17 mouse cellular contexts compared by ENCODE assay signal in genomic region chr14:86029401-86029800, GRCm38 (mm10).
DNase-seq lines count a peak whose midpoint lies in the region; TF ChIP-seq lines count a peak whose summit lies in the region.
"Had no signal": no experiment of that assay in that cellular context is flagged by ENCODE, and none has a peak within 500 bp of the region (broad histone marks: within the 10 kb centered on the region; RNA-seq: fewer than 3 reads in every experiment).

No protein-coding gene starts in this region.

- no peak for TF ChIP-seq CTCF in MEL (IDR thresholded peaks at IDR 0.05 in 2 of 3, conservative IDR thresholded peaks at IDR 0.05 in 1 of 3; ENCODE audit: control insufficient read depth in 1 of 3, insufficient read depth in 1 of 3, low read depth in 2 of 3, low read length in 3 of 3, poor library complexity in 1 of 3, severe bottlenecking in 1 of 3)

- TF ChIP-seq RAD21 in MEL (IDR thresholded peaks at IDR 0.05; ENCODE audit: low read depth, low read length), result no peak

- peak; percentile 38 to 61; a peak in 2 of 4 replicates for TF ChIP-seq EP300 in MEL (IDR thresholded peaks at IDR 0.05; ENCODE audit: low read depth in 1 of 2, low read length in 2 of 2)

- H3K27ac ChIP-seq in MEL (ENCODE audit: control insufficient read depth, low read depth, low read length), result no peak overlapping the region

- DNase-seq in MEL (ENCODE audit: low read depth, low spot score), result no peak
- no peak for DNase-seq in adrenal gland, adult (ENCODE audit: inconsistent age in 2 of 2, low spot score in 1 of 2)
- DNase-seq: adrenal gland, adult 2 months; adrenal gland, adult 8-10 months; adrenal gland, postnatal 10 days; adrenal gland, postnatal 14 days; adrenal gland, postnatal 25 days; adrenal gland, postnatal 36 days; B cell, adult 2 months; cerebellum, adult 11 months; cerebellum, adult 11-12 months; cerebellum, adult 18-20 months; cerebellum, adult 2 months; cerebellum, adult 8-10 months; cerebellum, adult 9-10 months had no signal

- H3K79me2 ChIP-seq in MEL (ENCODE audit: control insufficient read depth, insufficient read depth, low read length, poor library complexity), result no peaks in the 10 kb centered on the region

- no peak for TF ChIP-seq POLR2A in MEL (IDR thresholded peaks at IDR 0.05; ENCODE audit: control insufficient read depth in 1 of 2, insufficient read depth in 1 of 2, low read depth in 1 of 2, low read length in 2 of 2, poor library complexity in 1 of 2)

- H3K27me3 ChIP-seq in MEL (ENCODE audit: control insufficient read depth in 1 of 2, insufficient read depth in 2 of 2, low read length in 2 of 2), result no peaks in the 10 kb centered on the region
- H3K27me3 ChIP-seq: CH12.LX had no signal

- no peak overlapping the region for H3K4me3 ChIP-seq in MEL (ENCODE audit: control insufficient read depth in 1 of 2, insufficient read depth in 1 of 2, low read depth in 2 of 2, low read length in 2 of 2)

- peaks cover 0 to 3% of the 10 kb centered on the region in 2 experiments; a peak in 1 of 4 replicates for H3K4me1 ChIP-seq in MEL (ENCODE audit: control insufficient read depth in 1 of 2, insufficient read depth in 2 of 2, low read length in 2 of 2)

- H3K9me3 ChIP-seq in MEL (replicated peaks; ENCODE audit: insufficient read depth, low read length), result no peaks in the 10 kb centered on the region
- H3K9me3 ChIP-seq: G1E had no signal

- peaks cover 0 to 5% of the 10 kb centered on the region in 2 experiments; a peak in 2 of 4 replicates for H3K36me3 ChIP-seq in MEL (ENCODE audit: control insufficient read depth in 1 of 2, insufficient read depth in 2 of 2, low read length in 2 of 2)
- H3K36me3 ChIP-seq: G1E had no signal

- no peak overlapping the region for H3K9ac ChIP-seq in MEL (ENCODE audit: control insufficient read depth, low read depth, low read length, poor library complexity, severe bottlenecking)

TF ChIP-seq in MEL, 35 proteins besides CTCF, POLR2A, EP300 and RAD21:
- TF ChIP-seq UBTF (IDR thresholded peaks at IDR 0.05; ENCODE audit: borderline replicate concordance, insufficient read depth, low read depth, low read length) (no peak), MEF2A (IDR thresholded peaks at IDR 0.05; ENCODE audit: extremely low read depth, insufficient replicate concordance, low read depth, low read length, poor library complexity, severe bottlenecking) (no peak), TCF12 (IDR thresholded peaks at IDR 0.05; ENCODE audit: low read depth, low read length) (peak; percentile 87), GATA1 (IDR thresholded peaks at IDR 0.05; ENCODE audit: low read depth, low read length) (peak; percentile 47; the same call in 1 of the 2 replicates), USF2 (IDR thresholded peaks at IDR 0.05; ENCODE audit: borderline replicate concordance in 1 of 2, insufficient read depth in 1 of 2, low read depth in 1 of 2, low read length in 2 of 2) (no peak), GABPA (IDR thresholded peaks at IDR 0.05; ENCODE audit: low read depth, low read length) (no peak), ZC3H11A (IDR thresholded peaks at IDR 0.05; ENCODE audit: low read depth, low read length) (no peak), SMC3 (IDR thresholded peaks at IDR 0.05; ENCODE audit: low read depth, low read length) (no peak), MXI1 (IDR thresholded peaks at IDR 0.05; ENCODE audit: low read depth, low read length) (no peak), ZNF384 (IDR thresholded peaks at IDR 0.05; ENCODE audit: low read depth, low read length) (no peak), JUND (IDR thresholded peaks at IDR 0.05; ENCODE audit: low read depth, low read length) (no peak)
